Mouse (Mus musculus) midbrain, embryonic 11.5 days (tissue): ENCODE data around the gene Snx12. TPM values are rescaled to one million over a fixed set of nuclear protein-coding genes. Genes with fewer than 3 reads are reported as not detected.

Experiments used
- ATAC-seq: fragments of 200-750 bp; cut with Nextera tagmentation; 2 replicates; pipeline ENCODE4 v1.8.0; 2017; ENCODE audit warnings: moderate TSS enrichment, moderate library complexity; ENCODE audit not compliant: low FRiP score
- DNase-seq: peaks from one replicate; pipeline ENCODE4 v3.0.0; 2015; ENCODE audit warnings: low spot score; ENCODE audit errors: missing footprints
- H3K27ac ChIP-seq: fragments of 300-500 bp; sonication (generic); 2 replicates; pipeline ENCODE4 v1.5.1; 2014; ENCODE audit warnings: low read depth, low read length
- H3K27me3 ChIP-seq: fragments of 300-500 bp; sonication (generic); 2 replicates; pipeline ENCODE4 v1.6.1; 2014; ENCODE audit warnings: mild to moderate bottlenecking, low read length, moderate library complexity, mixed read lengths; ENCODE audit not compliant: control insufficient read depth, insufficient read depth
- H3K36me3 ChIP-seq: fragments of 300-500 bp; sonication (generic); 2 replicates; pipeline ENCODE4 v1.6.1; 2014; ENCODE audit warnings: mild to moderate bottlenecking, low read length, moderate library complexity, mixed read lengths; ENCODE audit not compliant: control insufficient read depth, insufficient read depth
- H3K4me1 ChIP-seq: fragments of 300-500 bp; sonication (generic); 2 replicates; pipeline ENCODE4 v1.6.1; 2014; ENCODE audit warnings: low read length; ENCODE audit not compliant: control insufficient read depth, insufficient read depth
- H3K4me2 ChIP-seq: fragments of 300-500 bp; sonication (generic); 2 replicates; pipeline ENCODE4 v1.6.1; 2014; ENCODE audit warnings: mild to moderate bottlenecking, moderate library complexity
- H3K4me3 ChIP-seq: fragments of 300-500 bp; sonication (generic); 2 replicates; pipeline ENCODE4 v1.5.1; 2014; ENCODE audit warnings: low read depth, low read length
- H3K9ac ChIP-seq: fragments of 300-500 bp; sonication (generic); 2 replicates; pipeline ENCODE4 v1.6.1; 2014; ENCODE audit warnings: low read length
- H3K9me3 ChIP-seq: fragments of 300-500 bp; sonication (generic); 2 replicates; pipeline ENCODE4 v1.6.1; 2016; ENCODE audit warnings: low read length; ENCODE audit not compliant: control insufficient read depth
- WGBS: fragments of 180-500 bp; shearing (Covaris S2); extraction: QIAGEN DNeasy Blood & Tissue Kit; methylation state at CpG from one replicate; pipeline ENCODE4 v1.1.7; 2014; 5-methylcytosine and 5-hydroxymethylcytosine counted together
- polyA plus RNA-seq: library from polyadenylated mRNA; unstranded; fragments of >200 nt; fragmentation: Nextera tagmentation; extraction: Ambion mirVana; gene quantifications from 2 replicates; pipeline ENCODE4 v1.2.1, GENCODE M21; 2014

Snx12 gene
- polyA plus RNA-seq, 1 experiment from 2014 or later: 61.5 TPM

GRCm38 (mm10) chrX:101162532-101162931 is 59.8 kb downstream of the Snx12 start:
- no peaks in the 10 kb centered on the region; the same call in 1 of the 2 replicates for H3K27me3 ChIP-seq
- WGBS: 90% methylated on average over 3 of the region's 3 CpGs

GRCm38 (mm10) chrX:101157488-101157887 is 64.9 kb downstream of the Snx12 start:
- no peak overlapping the region for H3K4me3 ChIP-seq
- 87% methylated on average over 2 of the region's 2 CpGs for WGBS
- no peak overlapping the region for H3K9ac ChIP-seq
- no peak overlapping the region for H3K4me2 ChIP-seq
- DNase-seq (no peak), ATAC-seq (no peak)
- H3K27me3 ChIP-seq: no peaks in the 10 kb centered on the region; the same call in 1 of the 2 replicates
- no peaks in the 10 kb centered on the region; the same call in 1 of the 2 replicates for H3K4me1 ChIP-seq
- no peak overlapping the region for H3K27ac ChIP-seq
- no peaks in the 10 kb centered on the region for H3K36me3 ChIP-seq
- H3K9me3 ChIP-seq: no peaks in the 10 kb centered on the region

More at GRCm38 (mm10) chrX:101162532-101162931, 59.8 kb downstream of the Snx12 start:
- Histone ChIP-seq H3K4me2 (no peak overlapping the region), H3K36me3 (no peaks in the 10 kb centered on the region), H3K9ac (no peak overlapping the region), H3K9me3 (no peaks in the 10 kb centered on the region), H3K4me1 (no peaks in the 10 kb centered on the region), H3K4me3 (no peak overlapping the region), H3K27ac (no peak overlapping the region)
- DNase-seq: no peak
- no peak for ATAC-seq

- no peaks in the 10 kb centered on the region; the same call in 1 of the 2 replicates for H3K27me3 ChIP-seq
- no peak overlapping the region for H3K4me3 ChIP-seq
- no peak for DNase-seq
- H3K27ac ChIP-seq: no peak overlapping the region
- no peaks in the 10 kb centered on the region; the same call in 1 of the 2 replicates for H3K4me1 ChIP-seq
- ATAC-seq: no peak
- H3K36me3 ChIP-seq: no peaks in the 10 kb centered on the region
- H3K9ac ChIP-seq: no peak overlapping the region
- WGBS: 37% methylated on average over 5 of the region's 5 CpGs
- H3K9me3 ChIP-seq: no peaks in the 10 kb centered on the region
- H3K4me2 ChIP-seq: no peak overlapping the region
Measured at GRCm38 (mm10) chrX:101156369-101156768, 66.0 kb downstream of the Snx12 start.

- Histone ChIP-seq H3K4me2 (no peak overlapping the region), H3K36me3 (no peaks in the 10 kb centered on the region), H3K4me3 (no peak overlapping the region), H3K4me1 (no peaks in the 10 kb centered on the region), H3K27ac (no peak overlapping the region), H3K9ac (no peak overlapping the region), H3K9me3 (no peaks in the 10 kb centered on the region), H3K27me3 (no peaks in the 10 kb centered on the region)
- ATAC-seq: no peak
- no peak for DNase-seq
- 58% methylated on average over 5 of the region's 5 CpGs for WGBS
Measured at GRCm38 (mm10) chrX:101147506-101147905, 74.9 kb downstream of the Snx12 start.

- Histone ChIP-seq H3K9me3 (no peaks in the 10 kb centered on the region), H3K27me3 (no peaks in the 10 kb centered on the region), H3K36me3 (no peaks in the 10 kb centered on the region), H3K4me2 (no peak overlapping the region), H3K4me3 (no peak overlapping the region), H3K9ac (no peak overlapping the region), H3K27ac (no peak overlapping the region), H3K4me1 (no peaks in the 10 kb centered on the region)
- DNase-seq (peak; percentile 94), ATAC-seq (peak; percentile 50; the same call in 1 of the 2 replicates)
- 41% methylated on average over 12 of the region's 12 CpGs for WGBS
Measured at GRCm38 (mm10) chrX:101131992-101132791, 90.2 kb downstream of the Snx12 start.

GRCm38 (mm10) chrX:101131001-101131400 is 91.4 kb downstream of the Snx12 start:
- H3K4me1 ChIP-seq: no peaks in the 10 kb centered on the region
- DNase-seq: peak; percentile 90
- H3K4me3 ChIP-seq: no peak overlapping the region
- H3K9ac ChIP-seq: no peak overlapping the region
- no peak for ATAC-seq
- H3K27me3 ChIP-seq: no peaks in the 10 kb centered on the region
- no peaks in the 10 kb centered on the region for H3K36me3 ChIP-seq
- H3K4me2 ChIP-seq: no peak overlapping the region
- no peak overlapping the region for H3K27ac ChIP-seq
- 21% methylated on average over 7 of the region's 7 CpGs for WGBS
- H3K9me3 ChIP-seq: no peaks in the 10 kb centered on the region

GRCm38 (mm10) chrX:101128559-101128958 is 93.8 kb downstream of the Snx12 start:
- H3K9ac ChIP-seq: no peak overlapping the region

GRCm38 (mm10) chrX:101126977-101127376 is 95.4 kb downstream of the Snx12 start:
- DNase-seq: no peak
- H3K4me2 ChIP-seq: no peak overlapping the region
- H3K9me3 ChIP-seq: no peaks in the 10 kb centered on the region
- H3K36me3 ChIP-seq: no peaks in the 10 kb centered on the region
- no peaks in the 10 kb centered on the region for H3K27me3 ChIP-seq
- no peaks in the 10 kb centered on the region for H3K4me1 ChIP-seq
- 78% methylated on average over 2 of the region's 2 CpGs for WGBS
- ATAC-seq: no peak
- H3K27ac ChIP-seq: no peak overlapping the region
- H3K4me3 ChIP-seq: no peak overlapping the region
- H3K9ac ChIP-seq: no peak overlapping the region

More at GRCm38 (mm10) chrX:101128559-101128958, 93.8 kb downstream of the Snx12 start:
- Histone ChIP-seq H3K4me2 (no peak overlapping the region), H3K4me3 (no peak overlapping the region), H3K27me3 (no peaks in the 10 kb centered on the region), H3K36me3 (no peaks in the 10 kb centered on the region), H3K4me1 (no peaks in the 10 kb centered on the region), H3K27ac (no peak overlapping the region), H3K9me3 (no peaks in the 10 kb centered on the region)
- ATAC-seq: no peak
- DNase-seq: no peak
- 94% methylated on average over 2 of the region's 2 CpGs for WGBS

GRCm38 (mm10) chrX:101126474-101126955 is 95.8 kb downstream of the Snx12 start:
- no peak overlapping the region for H3K9ac ChIP-seq

More at GRCm38 (mm10) chrX:101126474-101126955, 95.8 kb downstream of the Snx12 start:
- H3K27ac ChIP-seq: no peak overlapping the region
- DNase-seq: no peak
- no peaks in the 10 kb centered on the region for H3K36me3 ChIP-seq
- H3K4me2 ChIP-seq: no peak overlapping the region
- no peaks in the 10 kb centered on the region for H3K4me1 ChIP-seq
- no peak overlapping the region for H3K4me3 ChIP-seq
- ATAC-seq: no peak
- H3K27me3 ChIP-seq: no peaks in the 10 kb centered on the region
- no peaks in the 10 kb centered on the region for H3K9me3 ChIP-seq
- WGBS: 82% methylated on average over 7 of the region's 7 CpGs
